Mouse (Mus musculus): ENCODE results near the gene Sox18. TPM values are rescaled to one million over a fixed set of nuclear protein-coding genes. Genes with fewer than 3 reads are reported as not detected.

The Sox18 gene
- total and polyA plus RNA-seq, 3 experiments = 20.3 to 164 (median 34.7) TPM

DNA sequence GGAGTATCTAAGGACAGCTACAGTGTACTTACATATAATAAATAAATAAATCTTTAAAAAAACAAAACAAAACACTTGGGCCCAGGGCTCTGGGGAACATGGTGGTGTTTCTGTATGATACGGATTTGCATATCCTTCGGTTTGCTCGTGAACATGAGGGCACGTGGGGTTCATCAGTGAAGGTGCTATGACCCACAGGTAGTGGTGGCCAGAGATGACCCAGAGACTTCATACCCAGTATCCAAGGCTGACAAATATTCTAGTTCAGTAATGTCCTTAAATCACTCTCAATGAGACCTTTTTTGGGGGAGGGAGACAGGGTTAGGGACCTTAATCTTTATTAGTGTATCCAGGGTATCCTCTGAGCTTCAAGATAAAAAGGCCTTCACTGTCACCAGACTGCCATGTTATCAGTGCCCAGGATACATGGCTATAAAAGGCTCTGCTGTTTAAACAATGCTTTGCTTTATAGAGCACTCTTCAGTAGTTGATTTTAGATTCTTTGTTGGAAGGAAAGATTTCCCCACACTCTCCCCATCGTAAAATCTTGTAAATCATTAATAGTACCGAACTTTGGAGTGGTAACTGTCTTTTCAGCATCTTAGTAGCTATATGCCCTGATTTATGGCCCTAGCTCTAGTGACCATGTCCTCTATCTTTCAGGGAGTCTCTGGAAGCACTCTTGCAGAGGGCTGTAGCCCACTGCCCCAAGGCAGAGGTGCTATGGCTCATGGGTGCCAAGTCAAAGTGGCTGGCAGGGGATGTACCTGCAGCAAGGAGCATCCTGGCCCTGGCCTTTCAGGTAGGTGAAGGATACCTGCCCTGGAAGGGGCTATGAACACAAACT is 24.6 kb downstream of the Sox18 start:
- no peak for DNase-seq

DNA sequence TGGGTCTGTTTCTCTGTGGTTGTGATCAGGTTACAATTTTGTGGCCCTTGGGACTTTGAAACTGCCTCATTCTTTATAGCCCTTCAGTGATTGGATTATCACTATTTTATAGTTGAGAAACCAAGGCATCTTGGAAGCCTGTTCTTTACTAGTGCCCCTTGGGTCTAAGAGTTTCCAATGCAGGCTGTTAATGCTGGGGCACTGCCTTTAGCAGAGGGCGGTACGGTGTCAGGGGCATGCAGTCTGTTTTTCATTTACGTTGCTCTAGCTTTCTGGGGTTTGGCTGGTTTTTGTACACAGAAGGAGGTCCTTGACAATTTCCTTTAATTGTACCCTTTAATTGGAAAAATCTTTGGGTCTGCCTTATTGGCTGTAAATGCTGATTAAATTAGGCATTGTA is 25.8 kb downstream of the Sox18 start:
- no peak for DNase-seq

DNA sequence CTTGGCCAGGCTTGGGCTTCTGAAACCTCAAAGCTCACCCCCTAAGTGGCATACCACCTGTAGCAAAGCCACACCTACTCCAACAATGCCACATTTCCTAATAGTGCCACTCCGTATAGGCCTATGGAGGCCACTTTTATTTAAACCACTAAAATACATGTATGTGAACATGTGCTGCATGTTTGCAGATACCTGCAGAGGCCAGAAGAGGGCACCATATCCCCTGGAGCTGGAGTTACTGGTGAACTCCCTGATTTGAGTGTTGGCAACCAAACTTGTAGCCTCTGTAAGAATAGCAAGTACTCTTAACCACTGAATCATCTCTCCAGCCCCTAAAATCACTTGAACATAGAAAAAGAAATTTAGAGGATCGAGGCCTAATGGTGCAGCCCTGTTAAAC is 27.1 kb downstream of the Sox18 start:
- peak; percentile 51 for DNase-seq

DNA sequence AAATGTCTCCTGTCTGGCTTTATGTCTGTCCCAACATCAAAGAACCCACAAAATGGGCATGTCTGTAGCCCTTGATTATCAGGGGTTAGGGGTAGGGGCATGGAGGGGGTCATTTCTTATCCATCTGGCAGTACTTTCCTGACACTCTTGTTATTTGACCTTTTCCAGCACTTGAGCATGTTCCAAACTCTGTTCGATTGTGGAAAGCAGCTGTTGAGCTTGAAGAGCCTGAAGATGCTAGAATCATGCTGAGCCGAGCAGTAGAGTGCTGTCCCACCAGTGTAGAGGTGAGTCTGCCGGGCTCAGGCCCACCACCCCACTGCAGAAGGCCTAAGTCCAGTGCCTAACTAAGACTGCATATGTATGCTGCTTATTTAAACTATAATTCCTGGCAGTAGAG is 35.6 kb downstream of the Sox18 start:
- no peak for DNase-seq

DNA sequence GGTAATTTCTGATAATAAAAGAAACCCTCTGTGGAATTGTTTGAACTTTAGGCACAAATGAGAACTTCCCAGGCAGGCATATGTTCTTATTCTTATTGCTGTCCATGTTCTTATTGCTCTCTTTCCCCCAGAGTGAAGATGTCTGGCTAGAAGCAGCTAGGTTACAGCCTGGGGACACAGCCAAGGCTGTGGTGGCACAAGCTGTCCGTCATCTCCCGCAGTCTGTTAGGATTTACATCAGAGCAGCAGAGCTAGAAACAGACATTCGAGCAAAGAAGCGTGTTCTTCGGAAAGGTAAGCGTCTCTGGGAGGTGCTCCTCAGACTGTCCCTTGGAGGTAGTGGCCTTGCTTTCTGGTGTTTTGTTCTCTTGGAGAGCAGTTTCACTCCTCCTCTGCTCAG is 38.8 kb downstream of the Sox18 start:
- DNase-seq = no peak

DNA sequence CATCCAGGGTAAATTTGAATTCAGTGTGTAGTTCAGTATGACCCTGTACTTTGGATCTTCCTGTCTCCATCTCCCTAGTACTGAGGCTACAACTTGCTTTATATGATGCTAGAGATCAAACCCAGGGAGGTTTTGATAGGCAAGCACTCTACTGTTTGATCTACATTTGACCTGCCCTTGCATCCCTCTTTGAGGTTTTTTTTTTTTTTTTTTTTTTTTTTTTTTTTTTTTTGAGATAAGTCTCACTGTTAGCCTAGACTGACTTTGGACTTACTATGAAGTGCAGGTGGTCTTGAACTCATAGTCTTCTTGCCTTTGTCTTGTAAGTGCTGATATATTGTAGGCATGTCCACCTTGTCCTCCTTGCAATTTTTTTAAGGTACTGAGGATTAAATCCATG is 43.0 kb downstream of the Sox18 start:
- no peak for DNase-seq

DNA sequence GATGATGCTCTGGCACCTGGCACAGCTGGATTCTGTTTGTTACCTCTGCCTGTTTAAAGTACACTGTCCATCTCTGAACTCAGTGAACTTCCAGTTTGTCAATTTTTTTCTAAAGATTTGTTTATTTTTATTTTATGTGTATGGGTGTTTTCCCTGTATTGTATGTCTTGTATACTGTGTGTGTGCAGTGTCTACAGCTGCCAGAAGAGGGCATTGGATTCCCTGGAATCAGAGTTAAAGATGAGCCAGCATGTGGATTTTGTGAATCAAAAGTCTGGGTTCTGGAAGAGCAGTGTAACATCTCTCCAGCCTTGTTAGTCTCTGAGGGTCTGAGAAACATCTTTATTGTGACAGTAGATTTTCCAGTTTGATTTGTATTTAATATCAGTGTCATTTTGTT is 48.0 kb downstream of the Sox18 start:
- no peak for DNase-seq

Other genes starting within 250 kb of the Sox18 start
- gene Zbtb46, start 212.2 kb downstream of the Sox18 start, total RNA-seq (2021) = 10 to 100 TPM in 1 of 2 experiments, 1 to 10 TPM in 1; 9.5 to 16.3 TPM
- gene Zbtb46, start 212.2 kb downstream of the Sox18 start, polyA plus RNA-seq (2012; rRNA removed) = 6.0 and 6.2 TPM in 2 replicates
- not detected for gene Abhd16b, start 178.4 kb downstream of the Sox18 start, total RNA-seq (2021)
- not detected in 2 replicates for gene Abhd16b, start 178.4 kb downstream of the Sox18 start, polyA plus RNA-seq (2012; rRNA removed)
- gene Tpd52l2, start 174.5 kb downstream of the Sox18 start, total RNA-seq (2021) = 100 to 1,000 TPM; 102 to 119 TPM
- gene Tpd52l2, start 174.5 kb downstream of the Sox18 start, polyA plus RNA-seq (2012; rRNA removed) = 24.0 and 25.2 TPM in 2 replicates
- 10 to 100 TPM; 92.3 to 96.0 TPM for gene Dnajc5, start 151.2 kb downstream of the Sox18 start, total RNA-seq (2021)
- 35.7 and 36.6 TPM in 2 replicates for gene Dnajc5, start 151.2 kb downstream of the Sox18 start, polyA plus RNA-seq (2012; rRNA removed)
- 10 to 100 TPM; 64.9 to 73.6 TPM for gene Uckl1, start 86.7 kb downstream of the Sox18 start, total RNA-seq (2021)
- 165 and 170 TPM in 2 replicates for gene Uckl1, start 86.7 kb downstream of the Sox18 start, polyA plus RNA-seq (2012; rRNA removed)
- 10 to 100 TPM; 63.0 to 69.0 TPM for gene Prpf6, start 79.8 kb downstream of the Sox18 start, total RNA-seq (2021)
- 6.7 and 9.6 TPM in 2 replicates for gene Prpf6, start 79.8 kb downstream of the Sox18 start, polyA plus RNA-seq (2012; rRNA removed)
- gene Zfp512b, start 78.8 kb downstream of the Sox18 start, total RNA-seq (2021) = 10 to 100 TPM; 40.9 to 52.7 TPM
- 69.2 and 72.6 TPM in 2 replicates for gene Zfp512b, start 78.8 kb downstream of the Sox18 start, polyA plus RNA-seq (2012; rRNA removed)
- 10 to 100 TPM in 1 of 2 experiments, 1 to 10 TPM in 1; 9.6 to 21.6 TPM for gene Samd10, start 72.4 kb downstream of the Sox18 start, total RNA-seq (2021)
- gene Samd10, start 72.4 kb downstream of the Sox18 start, polyA plus RNA-seq (2012; rRNA removed) = 41.0 and 44.6 TPM in 2 replicates
- gene Gm29797, start 14.6 kb downstream of the Sox18 start, total RNA-seq (2021) = under 1 TPM in 1 of 2 experiments, not detected in 1; 0.55 TPM
- gene Gm29797, start 14.6 kb downstream of the Sox18 start, polyA plus RNA-seq (2012; rRNA removed) = 0.47 TPM in 1 of 2 replicates, not detected in the other
- 1 to 10 TPM; 6.6 to 7.8 TPM for gene Tcea2, start 8.7 kb upstream of the Sox18 start, total RNA-seq (2021)
- gene Tcea2, start 8.7 kb upstream of the Sox18 start, polyA plus RNA-seq (2012; rRNA removed) = 10.1 and 10.6 TPM in 2 replicates
- 10 to 100 TPM; 21.4 to 31.1 TPM for gene Rgs19, start 22.3 kb upstream of the Sox18 start, total RNA-seq (2021)
- 61.2 and 67.3 TPM in 2 replicates for gene Rgs19, start 22.3 kb upstream of the Sox18 start, polyA plus RNA-seq (2012; rRNA removed)
- gene Lkaaear1, start 26.8 kb upstream of the Sox18 start, total RNA-seq (2021) = not detected
- gene Lkaaear1, start 26.8 kb upstream of the Sox18 start, polyA plus RNA-seq (2012; rRNA removed) = not detected in 2 replicates
- 1 to 10 TPM; 1.0 to 3.7 TPM for gene Oprl1, start 43.4 kb upstream of the Sox18 start, total RNA-seq (2021)
- gene Oprl1, start 43.4 kb upstream of the Sox18 start, polyA plus RNA-seq (2012; rRNA removed) = 1.3 and 1.6 TPM in 2 replicates
- 1 to 10 TPM; 2.6 to 5.0 TPM for gene Myt1, start 91.7 kb upstream of the Sox18 start, total RNA-seq (2021)
- gene Myt1, start 91.7 kb upstream of the Sox18 start, polyA plus RNA-seq (2012; rRNA removed) = 0.91 and 0.99 TPM in 2 replicates
- gene Pcmtd2, start 166.2 kb upstream of the Sox18 start, total RNA-seq (2021) = 10 to 100 TPM; 48.0 to 69.7 TPM
- gene Pcmtd2, start 166.2 kb upstream of the Sox18 start, polyA plus RNA-seq (2012; rRNA removed) = 18.3 and 21.5 TPM in 2 replicates
- 10 to 100 TPM; 15.8 to 20.1 TPM for gene Polr3k, start 192.7 kb upstream of the Sox18 start, total RNA-seq (2021)
- 0.94 and 1.9 TPM in 2 replicates for gene Polr3k, start 192.7 kb upstream of the Sox18 start, polyA plus RNA-seq (2012; rRNA removed)